Mouse (Mus musculus) NIH3T3 (cell line): ENCODE measurements around the gene Tmem256.
A peak's percentile ranks its signal among the peaks of the same experiment; 100 is the strongest.

Experiments
- DNase-seq: peaks from one replicate; pipeline ENCODE4 v3.0.0-alpha.2; 2012; ENCODE audit warnings: low read depth

The Tmem256 gene

DNA sequence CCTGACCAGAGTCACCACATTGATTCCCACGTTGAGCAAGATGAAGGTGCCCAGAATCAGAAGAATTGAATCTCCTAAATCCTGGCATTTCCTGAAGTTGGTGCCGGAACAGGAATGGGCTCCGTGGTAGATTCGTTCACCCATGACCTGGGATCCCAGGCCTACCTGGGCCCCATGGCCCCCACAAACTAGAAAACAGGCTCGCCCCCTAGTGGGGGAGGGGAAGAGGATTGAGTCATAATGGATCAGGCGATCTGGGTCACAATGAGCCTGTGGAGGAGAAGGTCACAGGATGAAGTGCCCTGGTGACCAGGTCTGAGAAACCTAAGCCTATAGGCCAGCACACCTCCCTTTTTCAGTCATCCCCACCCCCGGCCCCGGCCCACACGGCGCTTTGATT, 23.2 kb upstream of the Tmem256 start, which contains the start of gene Gm39566:
Gene Gm39566, minus strand, starts transcription at position 144 of the 400 bp plus-strand sequence.
- DNase-seq, result no peak

DNA sequence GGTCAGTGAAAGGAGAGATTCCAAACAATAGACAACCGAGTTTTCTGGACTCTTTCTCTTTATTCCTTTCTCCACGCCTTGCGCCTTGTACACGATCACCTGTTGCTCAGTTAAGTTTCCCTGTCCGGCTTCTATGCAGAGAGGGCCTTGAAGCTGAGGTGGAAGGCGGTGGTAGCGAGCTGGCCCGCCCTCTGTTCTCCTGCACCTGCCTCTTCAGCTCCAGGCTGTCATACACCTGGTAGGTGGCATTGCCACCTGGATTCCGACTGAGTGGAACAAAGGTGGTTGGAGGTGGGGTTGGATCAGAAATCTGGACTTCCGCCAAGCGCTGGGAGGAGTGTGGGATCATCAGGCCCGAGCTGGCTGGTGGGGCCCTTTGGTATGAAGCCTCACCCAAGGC, 21.8 kb upstream of the Tmem256 start:
- DNase-seq, result no peak

DNA sequence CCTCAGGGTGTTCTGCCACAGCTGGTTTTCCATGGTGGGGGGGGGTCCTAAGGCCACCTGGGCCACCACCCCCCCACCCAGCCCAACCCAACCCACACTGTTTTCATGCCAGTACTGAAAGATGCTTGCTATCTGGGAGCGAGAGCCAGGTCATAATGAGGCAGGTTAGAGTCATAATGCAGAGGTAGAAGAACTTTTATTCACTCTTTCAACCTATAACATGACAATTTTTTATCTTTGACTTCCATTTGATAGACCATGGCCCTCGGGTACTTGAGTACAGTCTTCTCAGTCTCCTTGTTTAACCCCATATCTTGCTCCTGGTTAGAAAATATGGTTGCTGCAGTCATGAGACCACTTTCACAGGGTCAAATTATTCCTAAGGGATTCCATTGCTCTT, 19.9 kb upstream of the Tmem256 start, which contains the start of gene Spem2:
Gene Spem2, minus strand, starts transcription at position 101 of the 400 bp plus-strand sequence.
- DNase-seq, result no peak

DNA sequence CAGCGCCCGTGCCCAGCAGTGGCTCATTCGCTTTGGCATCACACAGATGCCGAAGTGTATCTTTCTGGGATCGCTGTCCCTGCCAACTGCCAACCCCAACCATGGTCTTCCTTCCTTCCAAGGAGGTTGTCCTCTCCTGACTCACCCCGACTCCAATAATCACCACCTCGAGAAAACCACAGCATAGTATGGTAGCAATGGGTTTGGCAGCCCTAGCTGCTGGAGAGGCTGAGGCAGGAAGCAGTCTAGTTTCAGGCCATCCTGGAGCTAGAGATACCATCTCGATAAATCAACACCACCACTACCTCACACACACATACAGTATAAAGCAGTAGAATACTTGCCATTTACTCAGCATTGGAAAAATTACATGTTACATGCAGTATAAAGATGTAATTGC, 19.4 kb upstream of the Tmem256 start:
- no peak for DNase-seq

DNA sequence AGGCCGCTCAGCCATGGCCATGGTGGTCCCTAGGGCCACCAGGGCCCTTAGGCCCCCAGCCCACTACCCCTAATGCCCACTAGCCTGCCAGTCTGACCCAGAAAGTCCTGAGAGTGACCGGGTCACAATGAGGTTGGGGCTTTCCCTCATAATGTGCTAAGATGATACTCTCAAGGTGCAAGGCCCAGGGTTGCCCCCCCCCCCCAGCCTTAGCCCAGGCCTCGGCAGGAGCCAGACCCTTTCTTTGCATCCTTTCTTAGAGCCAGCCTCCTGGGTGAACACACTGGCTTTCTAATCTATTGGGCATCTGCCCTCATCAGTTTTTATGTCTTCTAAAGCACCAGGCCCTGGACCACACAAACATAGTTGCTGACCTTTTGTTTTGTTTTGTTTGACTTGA, 16.2 kb upstream of the Tmem256 start, which contains the start of gene Spem1:
Gene Spem1, minus strand, starts transcription at position 101 of the 400 bp plus-strand sequence.
- no peak for DNase-seq

DNA sequence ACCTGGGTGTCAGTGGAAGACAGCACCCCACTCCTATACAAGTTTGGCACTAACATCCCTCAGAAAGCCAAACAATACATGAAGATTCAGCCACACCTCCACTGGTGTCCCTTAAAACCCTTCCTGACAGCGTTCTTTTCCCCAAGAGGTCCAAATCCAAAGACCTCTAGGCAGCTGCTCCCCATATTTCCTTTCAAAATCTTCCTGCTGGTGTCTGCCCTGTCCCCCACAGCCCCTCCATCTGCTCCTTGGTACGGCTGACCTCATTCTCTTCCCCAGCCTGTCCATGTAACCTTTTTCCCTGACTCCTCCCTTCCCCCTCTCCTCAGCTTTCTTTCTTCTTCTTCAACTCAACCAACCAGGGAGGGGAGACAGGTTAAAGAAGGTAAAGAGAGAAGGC, 14.9 kb upstream of the Tmem256 start:
- DNase-seq, result no peak

DNA sequence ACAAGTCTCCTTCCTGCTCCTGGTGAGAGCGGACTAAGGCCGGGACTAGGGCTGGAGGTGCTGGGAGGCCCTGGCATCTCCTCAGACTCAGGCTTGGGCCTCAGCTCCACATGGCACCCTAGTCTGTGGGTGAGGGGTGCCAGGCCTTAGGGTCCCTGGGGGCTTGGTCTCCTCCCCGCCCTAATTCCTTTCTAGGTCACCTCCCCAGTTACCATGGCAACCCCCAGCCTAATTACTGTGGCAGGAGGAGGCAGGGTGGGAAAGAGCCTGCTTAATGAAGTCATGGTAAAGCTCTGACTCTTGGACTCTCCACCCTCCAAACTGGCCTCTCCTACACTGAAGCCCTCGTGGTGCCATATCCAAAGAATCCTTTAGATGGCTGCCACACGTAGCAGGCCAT, 9.5 kb upstream of the Tmem256 start:
- no peak for DNase-seq

DNA sequence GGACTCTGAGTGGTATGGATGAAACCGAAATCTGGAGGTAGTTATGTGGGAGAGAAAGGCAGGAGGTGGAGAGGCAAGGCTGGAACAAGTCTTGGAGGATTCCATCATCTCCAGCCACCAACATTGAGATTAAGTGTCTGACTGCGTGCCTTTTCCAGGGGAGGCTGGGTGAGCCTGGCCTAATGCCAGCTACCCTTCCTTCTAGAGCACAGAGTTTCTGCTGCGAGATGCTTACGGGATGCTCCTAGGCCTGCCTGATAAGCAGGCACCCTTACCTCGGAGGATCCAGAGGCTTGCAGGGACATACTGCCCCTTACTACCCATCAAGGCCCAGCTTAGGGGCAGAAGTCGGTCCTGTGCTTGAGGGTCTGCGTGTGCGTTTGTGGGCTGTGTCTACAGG, 4.8 kb upstream of the Tmem256 start:
- DNase-seq, result no peak

DNA sequence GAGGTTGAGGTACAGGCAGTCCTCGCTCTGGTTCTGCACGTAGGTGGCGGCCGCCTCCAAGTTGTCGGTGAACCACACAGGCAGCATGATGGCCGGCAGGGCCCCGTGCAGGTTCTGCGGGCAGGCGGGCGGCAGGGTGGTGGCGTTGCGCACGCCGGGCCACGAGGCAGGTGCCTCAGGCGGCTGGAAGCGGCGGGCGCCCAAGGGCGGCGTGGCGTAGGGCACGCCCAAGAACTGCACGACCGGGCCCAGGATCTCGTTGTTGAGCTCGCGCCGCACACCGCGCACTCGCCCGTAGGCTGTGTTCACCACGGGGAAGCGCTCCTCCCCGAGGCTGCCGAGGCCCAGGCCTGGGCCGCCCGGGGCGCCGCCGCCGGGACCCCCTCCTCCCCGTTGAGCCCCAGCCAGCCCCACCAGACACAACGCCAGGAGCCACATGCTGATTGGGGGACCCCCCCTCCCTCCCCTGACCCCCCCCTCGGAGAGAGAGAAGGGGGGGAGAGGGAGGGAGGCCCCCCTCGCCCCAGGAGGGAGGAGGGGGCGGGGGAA, 4.2 kb upstream of the Tmem256 start:
- DNase-seq, result no peak

DNA sequence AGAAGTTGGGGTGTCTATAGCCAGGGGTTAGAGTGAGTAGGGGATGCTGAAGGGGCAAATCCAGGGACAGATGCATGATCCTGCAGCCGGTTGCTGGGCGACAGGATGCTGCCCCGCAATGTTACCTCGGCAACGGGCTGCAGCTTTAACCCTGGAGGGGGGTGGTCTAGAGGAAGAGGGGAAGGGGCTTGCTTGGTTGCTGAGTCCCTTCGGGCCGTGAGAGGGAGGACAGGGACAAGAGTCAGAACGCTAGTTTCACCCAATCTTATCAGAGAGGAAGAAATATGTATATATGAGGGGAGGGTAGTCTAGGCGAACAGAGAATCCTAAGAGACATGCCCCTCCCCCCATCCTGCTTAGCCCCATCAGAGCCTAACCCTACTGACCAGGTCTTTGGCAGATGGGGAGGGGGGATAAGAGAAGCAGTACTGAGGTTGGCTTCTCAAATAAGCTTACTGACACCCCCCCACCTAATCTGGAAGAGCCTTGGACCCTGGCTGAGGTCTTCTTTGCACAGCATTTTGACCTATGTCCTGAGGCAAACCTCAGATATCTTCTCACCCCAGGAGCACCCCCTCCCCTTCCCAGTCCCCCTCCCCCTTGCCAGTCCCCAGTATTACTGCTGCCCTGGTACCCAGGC, 2.9 kb upstream of the Tmem256 start:
- no peak for DNase-seq

DNA sequence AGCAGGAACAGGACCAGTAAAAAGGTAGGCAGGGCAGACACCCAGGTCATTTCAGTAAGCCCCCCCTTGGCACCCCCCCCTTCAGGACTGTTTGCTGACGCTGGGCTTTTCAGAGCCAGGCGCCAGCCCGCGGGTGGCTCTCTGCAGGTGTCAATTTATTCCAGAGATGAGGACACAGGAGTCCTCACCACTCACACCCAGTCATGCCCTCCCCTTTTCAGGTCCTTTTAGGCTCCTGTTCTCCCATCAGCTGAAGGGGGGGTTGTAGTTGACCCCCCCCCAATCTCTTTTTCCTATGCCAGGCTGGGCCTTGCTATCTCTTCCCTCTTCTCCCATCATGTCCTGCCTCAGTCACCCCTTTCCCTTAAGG, 2.4 kb upstream of the Tmem256 start:
- DNase-seq, result no peak

DNA sequence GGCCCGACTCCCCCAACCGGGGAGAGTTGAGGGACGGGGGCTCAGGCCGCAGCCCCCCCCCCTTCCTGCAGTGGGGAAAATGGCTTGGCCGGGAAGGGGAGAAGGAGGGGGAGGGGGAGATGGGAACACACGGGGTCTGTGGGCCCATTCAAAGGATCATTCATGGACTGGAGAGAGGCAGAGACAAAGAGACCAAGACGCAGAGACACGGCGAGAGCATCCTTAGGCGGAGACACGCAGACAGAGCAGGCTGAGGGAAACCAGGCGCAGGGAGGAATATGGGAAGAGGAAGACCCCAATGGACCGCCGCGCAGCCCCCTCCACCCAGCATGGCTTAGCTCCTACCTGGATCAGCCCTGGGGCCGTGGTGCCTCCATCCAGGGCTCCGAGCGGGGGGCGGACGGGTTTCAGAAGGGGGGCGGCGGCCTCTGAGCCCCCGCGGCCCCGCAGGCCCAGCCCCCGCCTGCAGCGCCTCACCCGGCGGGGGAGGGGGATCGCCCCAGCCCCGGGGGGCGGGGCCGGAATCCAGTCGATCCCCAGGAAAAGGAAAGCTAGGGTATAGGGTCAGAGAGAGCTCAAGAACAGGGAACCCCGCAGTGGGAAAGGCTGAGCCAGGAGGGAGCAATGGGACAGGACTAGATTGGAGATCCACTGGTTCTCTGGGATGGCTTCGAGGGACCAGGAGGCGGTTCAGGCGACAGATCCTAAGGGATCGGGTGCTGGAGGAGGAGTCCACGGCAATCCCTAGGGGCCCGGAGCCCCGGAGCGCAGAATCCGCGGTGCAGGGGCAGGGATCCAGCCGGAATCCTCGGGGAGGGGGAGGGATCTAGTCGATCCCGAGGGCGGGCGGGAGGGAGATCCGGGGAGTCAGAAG, 1.4 kb upstream of the Tmem256 start:
- peak; percentile 66 for DNase-seq

DNA sequence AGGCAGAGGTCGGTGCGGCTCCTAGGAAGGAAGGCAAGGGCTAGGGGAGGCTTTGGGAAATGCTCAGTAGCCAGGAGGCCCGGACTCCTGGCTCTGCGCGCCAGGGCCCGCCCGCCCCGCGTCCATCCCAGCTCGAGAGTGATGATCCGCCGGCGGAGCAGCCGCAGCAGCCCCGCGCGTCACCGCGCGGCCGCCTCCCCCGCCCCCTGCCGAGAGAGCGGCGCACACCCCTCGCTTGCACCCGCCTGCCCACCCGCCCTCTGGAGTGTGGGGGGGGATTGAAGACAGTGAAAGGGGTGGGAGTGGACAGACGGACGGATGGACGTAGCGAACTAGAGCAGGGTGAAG, 736 bp upstream of the Tmem256 start, which contains the start of gene Nlgn2:
Gene Nlgn2, minus strand, starts transcription at position 181 of the 348 bp plus-strand sequence.
- DNase-seq, result no peak

DNA sequence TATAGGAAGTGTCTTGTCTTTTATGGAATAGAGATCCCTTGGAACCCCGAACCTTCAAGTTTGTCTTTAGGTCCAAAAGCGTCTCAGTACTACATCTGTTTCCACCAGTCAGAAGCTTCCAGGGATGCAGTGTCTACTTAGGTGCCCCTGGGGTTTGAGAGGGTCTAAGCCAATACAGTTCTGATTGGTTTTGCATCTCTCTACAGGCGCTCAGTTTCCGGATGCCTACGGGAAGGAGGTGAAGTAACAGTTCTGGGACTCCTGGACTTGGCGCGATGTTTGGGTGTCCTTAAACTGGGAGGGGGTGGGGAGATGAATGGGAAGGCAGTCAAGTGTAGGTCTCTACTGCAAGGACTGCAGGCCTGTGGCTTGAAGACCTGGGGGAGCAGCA, 395 bp downstream of the Tmem256 start:
- peak; percentile 69 for DNase-seq

DNA sequence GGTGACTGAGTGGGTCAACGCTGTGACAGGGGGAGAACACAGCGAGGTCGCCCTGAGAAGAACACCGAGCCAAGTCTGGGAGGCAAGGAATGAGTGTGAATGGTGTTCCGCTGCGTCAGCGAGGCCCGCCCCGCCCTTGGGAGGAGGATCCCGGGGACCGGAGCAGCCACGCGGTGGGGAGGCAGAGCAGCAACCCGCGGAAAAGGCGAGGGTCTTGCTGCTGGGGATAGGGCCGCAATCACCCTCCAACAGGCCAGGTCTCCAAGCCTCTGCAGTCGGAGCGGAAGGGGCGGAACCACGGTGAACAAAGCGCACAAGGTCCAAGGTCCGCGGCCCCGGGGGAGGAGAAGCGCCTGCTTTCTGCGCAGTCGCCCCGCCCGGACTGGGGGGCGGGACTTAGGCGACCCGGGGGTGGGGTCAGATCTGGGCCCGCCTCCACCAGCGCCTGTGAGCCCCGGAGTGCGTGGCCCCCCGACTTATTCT, 7.9 kb downstream of the Tmem256 start, which contains the start of gene Plscr3:
Gene Plscr3, plus strand, starts transcription at position 179 of the 483 bp plus-strand sequence.
- peak; percentile 94 for DNase-seq

DNA sequence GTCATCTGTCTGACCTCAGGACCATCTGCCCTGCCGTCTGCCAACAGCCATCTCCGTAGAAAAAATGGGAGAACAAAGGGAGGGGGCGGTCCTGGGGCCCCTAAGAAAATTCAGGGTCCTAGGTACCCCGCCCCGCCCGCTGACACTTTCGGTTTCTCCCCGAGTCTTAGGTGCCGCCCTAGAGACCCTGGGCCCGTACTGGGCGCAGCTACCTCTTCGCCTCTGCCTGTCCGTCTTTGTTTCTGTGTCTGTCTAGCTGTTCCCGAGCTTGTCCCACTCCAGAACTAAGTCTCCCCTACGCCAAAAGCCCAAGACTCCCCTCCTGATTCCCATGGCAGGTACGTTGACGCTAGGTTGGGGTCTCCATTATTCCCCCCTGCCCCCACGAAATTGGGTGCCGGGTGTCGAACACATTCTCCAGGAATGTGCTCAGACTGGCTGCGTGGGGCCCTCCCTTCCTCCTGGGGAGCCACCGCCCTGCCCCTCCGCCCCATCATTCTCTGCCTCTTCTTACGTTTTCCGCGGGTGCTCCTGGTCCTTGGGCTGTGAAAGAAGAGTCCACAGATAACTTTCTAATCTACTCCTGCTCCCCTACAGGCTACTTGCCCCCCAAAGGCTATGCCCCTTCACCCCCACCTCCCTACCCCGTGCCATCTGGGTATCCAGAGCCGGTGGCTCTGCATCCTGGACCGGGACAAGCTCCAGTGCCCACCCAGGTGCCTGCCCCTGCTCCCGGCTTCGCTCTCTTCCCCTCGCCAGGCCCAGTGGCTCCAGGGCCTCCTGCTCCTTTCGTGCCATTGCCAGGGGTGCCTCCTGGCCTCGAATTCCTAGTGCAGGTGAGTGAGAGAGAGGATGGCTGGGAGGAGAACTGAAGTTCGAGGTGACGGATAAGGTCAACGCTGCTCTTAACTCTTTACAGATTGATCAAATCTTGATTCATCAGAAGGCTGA, 8.7 kb downstream of the Tmem256 start:
- peak; percentile 73 for DNase-seq

DNA sequence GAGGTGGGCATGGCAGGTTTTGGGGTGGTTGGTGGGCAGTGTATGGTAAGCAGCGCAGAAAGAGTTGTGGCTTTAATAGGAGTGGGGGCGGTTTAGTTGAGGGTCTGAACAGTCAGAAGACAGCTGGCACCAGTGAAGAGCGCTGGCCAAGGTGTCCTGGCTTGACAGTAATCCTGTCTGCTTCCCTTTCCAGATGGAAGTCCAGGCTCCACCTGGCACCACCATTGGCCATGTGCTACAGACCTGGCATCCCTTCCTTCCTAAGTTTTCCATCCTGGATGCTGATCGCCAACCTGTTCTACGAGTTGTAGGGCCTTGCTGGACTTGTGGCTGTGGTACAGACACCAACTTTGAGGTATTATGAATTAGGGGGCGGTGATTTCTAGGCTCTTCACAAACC, 9.7 kb downstream of the Tmem256 start:
- DNase-seq, result no peak

DNA sequence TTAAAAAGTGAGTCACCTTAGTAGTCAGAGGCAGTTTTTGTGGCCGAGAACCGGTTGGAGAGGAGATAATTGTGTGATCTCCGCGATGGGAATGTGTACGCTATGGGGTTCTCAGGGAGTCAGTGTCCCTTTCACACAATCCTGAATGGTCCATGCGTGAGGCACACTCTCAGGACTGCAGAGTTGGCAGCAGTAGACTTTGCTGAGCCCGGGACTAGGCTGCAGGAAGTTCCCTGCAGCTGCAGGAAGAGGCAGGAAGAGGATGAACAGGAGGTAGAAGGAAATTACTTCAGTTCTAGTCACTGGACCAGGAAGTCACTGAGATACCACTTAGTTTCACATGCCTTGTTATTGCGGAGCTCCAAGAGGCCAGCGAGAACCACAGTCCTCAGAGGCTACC, 10.8 kb downstream of the Tmem256 start:
- no peak for DNase-seq

DNA sequence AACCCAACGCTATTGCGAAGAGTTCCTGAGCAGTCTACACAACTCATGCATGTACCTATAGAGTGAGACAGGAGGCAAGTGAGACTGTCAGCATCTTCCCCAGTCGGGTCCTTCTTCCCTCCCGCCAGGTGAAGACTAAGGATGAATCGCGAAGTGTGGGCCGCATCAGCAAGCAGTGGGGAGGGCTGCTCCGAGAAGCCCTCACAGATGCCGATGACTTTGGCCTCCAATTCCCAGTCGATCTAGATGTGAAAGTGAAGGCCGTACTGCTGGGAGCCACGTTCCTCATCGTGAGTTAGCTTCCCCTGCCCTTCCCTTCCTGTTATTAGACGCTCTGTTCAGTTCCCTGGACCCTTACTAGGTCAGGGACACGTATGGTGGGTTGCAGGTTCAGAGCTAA, 11.6 kb downstream of the Tmem256 start:
- no peak for DNase-seq

DNA sequence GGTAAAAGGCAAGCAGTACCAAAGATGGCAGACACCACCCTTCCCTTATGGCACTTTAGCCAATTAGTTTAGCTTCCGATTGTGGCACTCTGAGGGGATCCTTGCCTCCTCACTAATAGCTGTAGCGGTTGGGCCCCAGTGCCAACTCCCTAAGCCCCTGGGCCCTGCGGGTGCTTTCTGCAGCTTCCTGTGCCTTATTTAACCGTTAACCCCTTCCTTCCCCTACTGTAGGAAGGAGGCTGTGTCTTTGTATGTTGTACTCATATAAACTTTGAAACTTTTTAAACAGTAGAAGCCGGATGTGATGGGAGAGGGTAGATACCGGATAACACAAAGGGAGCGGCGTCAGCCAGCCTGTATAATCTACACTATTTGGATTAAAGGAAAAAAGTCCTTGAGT, 12.4 kb downstream of the Tmem256 start:
- no peak for DNase-seq

DNA sequence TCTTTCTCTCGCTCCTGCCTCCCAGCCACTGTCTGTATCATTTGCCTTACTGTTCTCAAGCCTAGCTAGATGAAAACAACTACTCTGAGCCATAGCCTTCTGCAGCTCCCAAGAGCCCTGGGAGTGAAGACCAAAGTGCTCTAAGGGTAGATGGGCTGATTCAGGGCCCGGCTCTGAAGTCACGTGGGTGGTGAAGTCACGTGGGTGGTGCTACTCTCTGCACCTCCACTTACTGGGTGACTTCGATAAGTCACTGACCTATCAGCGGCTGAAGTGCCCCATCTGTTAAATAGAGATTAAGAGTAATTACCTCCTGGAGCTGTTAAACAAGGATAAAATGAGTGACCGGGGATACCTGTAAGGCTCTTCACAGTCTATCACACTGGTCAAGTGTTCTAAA, 15.7 kb downstream of the Tmem256 start:
- DNase-seq, result no peak

DNA sequence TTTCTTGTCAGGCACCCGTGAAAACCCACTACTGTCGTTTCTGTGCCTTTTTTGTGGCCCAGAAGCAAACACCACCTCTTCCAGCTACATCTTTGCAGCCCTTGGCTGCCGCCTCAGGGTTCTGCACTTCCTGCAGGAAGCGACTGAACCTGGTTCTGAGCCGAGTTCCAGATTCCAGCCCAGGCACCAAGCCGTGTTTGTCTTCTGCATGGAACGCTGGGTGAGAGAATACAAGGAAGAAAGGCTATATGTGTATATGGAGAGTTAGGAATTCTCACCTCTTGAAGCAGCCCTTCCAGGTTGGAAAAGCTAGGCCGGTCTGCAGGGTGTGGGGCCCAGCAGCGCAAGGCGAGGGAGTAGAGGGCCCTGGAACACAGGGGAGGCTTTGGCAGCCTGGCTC, 16.4 kb downstream of the Tmem256 start:
- DNase-seq, result no peak
